ENCODE assay signal across 7 mouse cellular contexts in the genomic region with DNA sequence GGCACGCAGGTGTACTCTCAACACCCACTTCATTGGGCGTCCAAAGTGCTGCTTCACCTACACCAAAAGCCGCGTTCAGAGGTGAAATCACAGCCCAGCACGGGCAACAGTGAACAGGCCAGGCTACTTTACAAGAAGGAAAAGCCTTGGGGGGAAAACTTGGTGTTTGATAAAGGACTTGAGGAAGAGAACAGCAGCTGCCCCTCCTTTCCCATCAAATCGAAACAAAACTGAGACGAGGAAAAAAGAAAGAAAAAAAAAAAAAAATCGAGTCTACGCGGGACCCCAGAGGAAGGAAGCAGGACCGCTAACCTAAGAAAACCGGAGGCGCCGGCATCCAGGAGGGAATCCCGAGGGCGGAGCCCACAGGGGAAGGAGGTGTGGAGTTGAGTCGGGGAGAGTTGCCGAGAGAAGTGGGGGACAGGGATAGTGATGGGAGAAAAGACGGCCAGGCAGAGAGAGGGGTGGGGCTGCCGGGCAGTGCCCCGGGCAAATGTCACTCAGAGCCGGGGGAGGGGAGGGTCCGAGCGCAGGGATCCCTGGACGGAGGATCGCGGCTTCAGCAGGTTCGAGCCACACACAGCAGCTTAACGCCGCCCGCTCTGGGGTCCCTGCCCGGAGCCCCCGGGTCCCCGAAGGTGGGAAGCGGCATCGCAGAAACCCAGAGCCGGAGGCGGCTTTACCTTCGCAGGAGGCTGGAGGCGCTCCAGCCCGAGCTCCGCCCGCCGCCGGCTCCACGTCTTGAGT. TPM values are rescaled to one million over a fixed set of nuclear protein-coding genes. Genes with fewer than 3 reads are reported as not detected.
DNase-seq lines count a peak whose midpoint lies in the region; ATAC-seq and TF ChIP-seq lines count a peak whose summit lies in the region.

No protein-coding gene starts in this region.

- no peak for TF ChIP-seq CTCF in lung, embryonic 14.5 days (IDR thresholded peaks at IDR 0.05; ENCODE audit: low read depth)

- H3K9ac ChIP-seq in forebrain, embryonic 14.5 days (ENCODE audit: low read length): peak overlapping the region; percentile 87
- H3K9ac ChIP-seq in lung, embryonic 14.5 days: peak overlapping the region; percentile 83

- H3K9me3 ChIP-seq in forebrain, embryonic 14.5 days (replicated peaks; ENCODE audit: control insufficient read depth, low read length): no peaks in the 10 kb centered on the region
- H3K9me3 ChIP-seq in lung, embryonic 14.5 days (ENCODE audit: low read depth, low read length): no peaks in the 10 kb centered on the region

- peak; percentile 19 for DNase-seq in thymus, postnatal 14 days
- DNase-seq in thymus, postnatal 0 days (ENCODE audit: low spot score): no peak
- DNase-seq in adrenal gland, postnatal 4 days (ENCODE audit: low spot score in 2 of 2): peak; percentile 14 to 21
- peak; percentile 32 for DNase-seq in forebrain, embryonic 14.5 days (ENCODE audit: low spot score)
- DNase-seq in kidney, adult 8-10 months: peak; percentile 69 to 78
- DNase-seq in lung, embryonic 14.5 days: peak; percentile 54
- DNase-seq in retina, postnatal 1 day: peak; percentile 61

- H3K4me1 ChIP-seq in forebrain, embryonic 14.5 days (ENCODE audit: control insufficient read depth, insufficient read depth, low read length): peaks cover 15% of the 10 kb centered on the region
- H3K4me1 ChIP-seq in lung, embryonic 14.5 days (ENCODE audit: insufficient read depth): peaks cover 11% of the 10 kb centered on the region; the same call in 1 of the 2 replicates

- H3K4me3 ChIP-seq in forebrain, embryonic 14.5 days (ENCODE audit: low read depth, low read length): peak overlapping the region; percentile 96
- H3K4me3 ChIP-seq in lung, embryonic 14.5 days (ENCODE audit: low read depth, low read length): peak overlapping the region; percentile 97

- under 1% methylated on average over 44 of the region's 46 CpGs for WGBS in forebrain, embryonic 14.5 days
- under 1% methylated on average over 45 of the region's 46 CpGs for WGBS in lung, embryonic 14.5 days

- no peaks in the 10 kb centered on the region for H3K36me3 ChIP-seq in forebrain, embryonic 14.5 days (ENCODE audit: control insufficient read depth, insufficient read depth, low read length)
- no peaks in the 10 kb centered on the region for H3K36me3 ChIP-seq in lung, embryonic 14.5 days (ENCODE audit: insufficient read depth)

- no peaks in the 10 kb centered on the region for H3K27me3 ChIP-seq in forebrain, embryonic 14.5 days (replicated peaks; ENCODE audit: control insufficient read depth, insufficient read depth, low read length)
- no peaks in the 10 kb centered on the region for H3K27me3 ChIP-seq in lung, embryonic 14.5 days (ENCODE audit: insufficient read depth, low read length)

- peak; percentile 56 for ATAC-seq in forebrain, embryonic 14.5 days
- ATAC-seq in lung, embryonic 14.5 days (ENCODE audit: insufficient read depth): peak; percentile 72

- peak overlapping the region; percentile 78 for H3K27ac ChIP-seq in forebrain, embryonic 14.5 days (ENCODE audit: low read depth, low read length)
- H3K27ac ChIP-seq in lung, embryonic 14.5 days (ENCODE audit: low read depth): peak overlapping the region; percentile 84

- H3K4me2 ChIP-seq in forebrain, embryonic 14.5 days (ENCODE audit: low read length): peak overlapping the region; percentile 91
- peak overlapping the region; percentile 95 for H3K4me2 ChIP-seq in lung, embryonic 14.5 days

RNA-seq across cellular contexts. Expression of gene Dnajc13, which starts 0.5 kb away (rescaled TPM):
- 37.9 and 39.7 TPM in 2 replicates for polyA plus RNA-seq in thymus, postnatal 0 days (2015; fragmentation: Nextera tagmentation; extraction: Ambion mirVana)
- total RNA-seq in adrenal gland, postnatal 4 days (2021): 10 to 100 TPM; 50.6 to 57.1 TPM
- 17.3 and 17.5 TPM in 2 replicates for polyA plus RNA-seq in forebrain, embryonic 14.5 days (2014; fragmentation: Nextera tagmentation; extraction: Ambion mirVana)
- polyA plus RNA-seq in lung, embryonic 14.5 days (2014; fragmentation: Nextera tagmentation; extraction: Ambion mirVana): 25.0 and 26.6 TPM in 2 replicates
